Mouse (Mus musculus) kidney, adult 2 months (tissue): ENCODE data around the gene Casp14.

Source experiments
- CTCF ChIP-seq: fragments of 200-500 bp; conservative IDR thresholded peaks from 2 replicates; pipeline ENCODE4 v1.5.1; 2011; ENCODE audit warnings: low read depth, mild to moderate bottlenecking, control low read depth, low read length, moderate library complexity, mixed read lengths; ENCODE audit not compliant: insufficient read depth, insufficient read length
- POLR2A ChIP-seq: fragments of 200-500 bp; IDR thresholded peaks from one replicate; pipeline ENCODE4 v1.6.1; 2011; ENCODE audit warnings: low read depth, low read length, control low read depth

DNA sequence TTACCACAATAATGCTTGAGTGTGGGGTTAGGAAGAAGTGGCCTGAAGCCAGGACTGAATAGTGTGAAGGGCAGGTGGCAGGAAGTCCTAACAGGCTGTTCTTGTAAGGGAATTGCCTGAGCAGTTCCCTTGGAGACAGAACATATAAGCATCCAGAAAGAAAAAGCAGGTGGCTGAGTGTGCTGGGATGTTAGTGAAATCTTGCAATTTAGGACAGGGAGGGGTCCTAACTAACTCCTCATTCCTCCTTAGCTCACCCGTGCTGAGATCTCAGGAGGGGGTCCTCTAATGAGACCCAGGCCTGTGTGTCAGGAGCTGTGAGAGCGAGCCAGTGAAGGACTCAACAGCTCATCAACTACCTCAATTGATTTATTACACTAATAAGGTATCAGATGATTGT, 5.3 kb upstream of the Casp14 start:
- no peak for TF ChIP-seq POLR2A
- TF ChIP-seq CTCF = no peak
